Mouse (Mus musculus) liver, postnatal 0 days (tissue): ENCODE measurements around the gene Nup62.

Source experiments
- CTCF ChIP-seq: sonication (generic); IDR thresholded peaks from 2 replicates; pipeline ENCODE4 v1.5.1; 2016; ENCODE audit warnings: antibody characterized with exemption, low read depth
- EP300 ChIP-seq: IDR thresholded peaks from 2 replicates; pipeline ENCODE4 v1.6.1; 2016; ENCODE audit warnings: antibody characterized with exemption, low read depth, mild to moderate bottlenecking

DNA sequence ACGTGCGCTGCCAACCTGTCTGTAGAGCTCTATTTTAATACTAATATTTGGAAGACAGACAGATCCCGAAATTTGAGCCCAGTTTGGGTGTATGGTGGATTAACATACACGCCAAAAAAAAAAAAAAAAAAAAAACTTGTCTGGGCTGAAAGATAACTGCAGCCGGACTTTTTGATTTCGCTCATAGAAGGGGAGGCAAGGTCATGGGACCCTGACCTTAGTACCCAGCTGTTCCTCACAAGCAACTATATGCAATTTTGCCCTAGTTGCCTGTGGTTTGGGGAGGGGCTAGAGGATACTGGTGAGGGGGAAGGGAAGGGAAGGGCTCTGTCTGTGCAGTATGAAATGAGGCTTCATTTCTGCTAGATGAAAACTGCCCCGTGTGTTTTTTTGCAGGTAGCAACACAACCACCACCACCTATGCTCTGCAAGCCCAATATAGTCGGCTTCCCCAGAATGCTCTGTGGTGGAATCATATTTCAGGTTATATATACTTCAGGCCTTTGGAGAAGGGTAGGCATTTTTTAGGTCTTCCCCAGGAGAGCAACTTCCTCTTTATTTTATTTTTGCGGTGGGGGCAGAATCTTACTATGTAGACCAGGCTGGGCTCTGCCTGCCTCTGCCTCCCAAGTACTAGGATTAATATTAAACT lies 40.5 kb downstream of the Nup62 start:
- no peak for TF ChIP-seq CTCF
- peak; percentile 59; the same call in 1 of the 2 replicates for TF ChIP-seq EP300
